Mouse (Mus musculus): ENCODE measurements around the gene Slk. TPM values are rescaled to one million over a fixed set of nuclear protein-coding genes. Genes with fewer than 3 reads are reported as not detected.

The Slk gene
- polyA plus RNA-seq, 1 experiment from 2014 or later: 10.6 TPM

DNA sequence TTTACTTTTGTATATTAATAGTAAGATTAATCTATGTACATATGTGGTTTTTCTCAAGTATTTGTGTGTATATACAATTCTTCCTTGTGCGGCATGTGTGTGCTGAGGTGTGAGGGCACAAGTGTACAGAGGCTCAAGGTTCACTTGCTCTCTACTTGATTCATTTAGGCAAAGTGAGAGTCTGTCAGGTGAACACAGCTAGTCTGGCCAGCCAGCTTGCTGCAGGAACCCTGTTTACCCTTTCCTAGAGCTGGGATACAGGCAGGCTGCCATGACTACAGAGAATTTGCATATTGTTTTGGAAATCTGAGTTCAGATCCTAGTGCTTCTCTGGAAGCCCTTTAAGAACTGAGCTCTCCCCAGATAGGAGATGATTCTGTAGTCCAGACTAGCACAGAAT is 7.5 kb downstream of the Slk start:
- 97% methylated on average over 1 of the region's 1 CpGs for WGBS
- H3K4me2 ChIP-seq (replicated peaks): no peak overlapping the region
- no peak overlapping the region for H3K9ac ChIP-seq
- ATAC-seq (ENCODE audit: low FRiP score) (no peak), DNase-seq (ENCODE audit: low spot score) (no peak)
- H3K27ac ChIP-seq: no peak overlapping the region
- no peaks in the 10 kb centered on the region for H3K9me3 ChIP-seq (ENCODE audit: control insufficient read depth, low read length)
- H3K4me1 ChIP-seq (replicated peaks; ENCODE audit: control insufficient read depth, insufficient read depth, low read length): peaks cover 10% of the 10 kb centered on the region
- H3K36me3 ChIP-seq (replicated peaks; ENCODE audit: control insufficient read depth, insufficient read depth): no peaks in the 10 kb centered on the region
- no peaks in the 10 kb centered on the region for H3K27me3 ChIP-seq (ENCODE audit: control insufficient read depth, insufficient read depth, low read length)
- no peak overlapping the region for H3K4me3 ChIP-seq (replicated peaks; ENCODE audit: low read length)

DNA sequence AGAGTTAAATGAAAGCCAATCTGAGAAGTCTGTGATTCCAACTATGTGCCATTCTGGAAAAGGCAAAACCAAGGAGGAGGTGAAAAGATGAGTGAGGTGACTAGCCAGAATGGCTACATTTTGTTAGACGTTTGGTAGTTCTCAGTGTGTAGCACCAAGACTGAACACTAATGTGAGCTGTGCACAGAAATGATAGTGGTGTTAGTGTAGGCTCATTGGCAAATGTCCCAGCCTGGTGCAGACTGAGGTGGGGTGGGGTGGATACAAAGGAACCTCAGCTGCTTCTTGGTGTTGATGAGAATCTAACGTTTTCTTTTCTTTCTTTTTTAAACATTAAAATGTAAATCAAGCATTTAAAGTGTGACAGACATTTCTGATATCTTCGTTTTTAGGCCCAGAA is 29.0 kb downstream of the Slk start:
- H3K9me3 ChIP-seq (ENCODE audit: control insufficient read depth, low read length): no peaks in the 10 kb centered on the region
- H3K27ac ChIP-seq: no peak overlapping the region
- no peak overlapping the region for H3K4me2 ChIP-seq (replicated peaks)
- DNase-seq (ENCODE audit: low spot score) (no peak), ATAC-seq (ENCODE audit: low FRiP score) (no peak)
- WGBS: 61% methylated on average over 3 of the region's 3 CpGs
- H3K9ac ChIP-seq: no peak overlapping the region
- H3K36me3 ChIP-seq (replicated peaks; ENCODE audit: control insufficient read depth, insufficient read depth): peaks cover 3% of the 10 kb centered on the region; the same call in 1 of the 2 replicates
- H3K27me3 ChIP-seq (ENCODE audit: control insufficient read depth, insufficient read depth, low read length): no peaks in the 10 kb centered on the region
- H3K4me1 ChIP-seq (replicated peaks; ENCODE audit: control insufficient read depth, insufficient read depth, low read length): no peaks in the 10 kb centered on the region
- H3K4me3 ChIP-seq (replicated peaks; ENCODE audit: low read length): no peak overlapping the region

DNA sequence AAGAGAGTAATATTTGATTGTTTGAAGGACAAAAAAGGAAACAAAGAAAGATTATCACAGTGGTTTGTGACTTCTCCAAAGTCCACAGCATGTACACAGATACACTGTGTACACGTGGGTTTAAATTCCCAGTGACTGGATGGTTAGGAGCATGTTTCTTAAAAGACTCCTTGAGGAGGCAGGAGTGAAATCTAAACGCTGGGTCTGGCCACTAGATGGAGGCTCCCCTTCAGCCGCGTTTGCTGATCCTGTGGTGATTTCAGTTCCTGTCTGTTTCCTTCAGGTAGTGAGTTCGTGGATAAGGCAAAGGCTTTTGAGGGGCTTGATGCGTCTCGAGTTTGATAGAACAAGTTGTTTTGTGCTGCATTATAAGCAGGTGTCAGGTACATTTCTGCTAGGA is 34.0 kb downstream of the Slk start:
- no peaks in the 10 kb centered on the region for H3K9me3 ChIP-seq (ENCODE audit: control insufficient read depth, low read length)
- no peak for ATAC-seq (ENCODE audit: low FRiP score)
- no peak for DNase-seq (ENCODE audit: low spot score)
- H3K9ac ChIP-seq: no peak overlapping the region
- no peak overlapping the region for H3K4me2 ChIP-seq (replicated peaks)
- H3K27me3 ChIP-seq (ENCODE audit: control insufficient read depth, insufficient read depth, low read length): no peaks in the 10 kb centered on the region
- no peak overlapping the region for H3K4me3 ChIP-seq (replicated peaks; ENCODE audit: low read length)
- H3K4me1 ChIP-seq (replicated peaks; ENCODE audit: control insufficient read depth, insufficient read depth, low read length): no peaks in the 10 kb centered on the region
- H3K27ac ChIP-seq: no peak overlapping the region
- H3K36me3 ChIP-seq (replicated peaks; ENCODE audit: control insufficient read depth, insufficient read depth): peaks cover 28% of the 10 kb centered on the region
- WGBS: 57% methylated on average over 7 of the region's 7 CpGs

DNA sequence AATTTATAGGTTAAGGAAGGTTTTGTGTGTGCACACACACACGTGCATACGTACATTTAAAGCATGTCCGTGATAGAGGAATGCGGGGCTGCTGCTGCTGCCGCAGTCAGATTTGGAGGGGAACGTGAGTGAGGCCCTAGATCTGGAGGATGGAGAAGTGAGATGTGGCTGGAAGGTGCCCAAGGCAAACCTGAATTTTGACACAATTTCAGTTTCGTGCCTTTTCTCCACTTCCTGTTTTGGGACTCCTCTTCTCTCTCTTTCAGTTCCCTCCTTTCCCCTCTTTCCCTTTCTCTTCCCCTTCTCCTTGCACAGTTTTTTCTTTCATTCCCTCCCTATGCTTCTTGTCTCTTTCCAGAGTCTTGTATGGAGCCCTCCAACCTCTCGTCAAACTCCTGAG is 42.0 kb downstream of the Slk start:
- peaks cover 8% of the 10 kb centered on the region; the same call in 1 of the 2 replicates for H3K4me1 ChIP-seq (replicated peaks; ENCODE audit: control insufficient read depth, insufficient read depth, low read length)

DNA sequence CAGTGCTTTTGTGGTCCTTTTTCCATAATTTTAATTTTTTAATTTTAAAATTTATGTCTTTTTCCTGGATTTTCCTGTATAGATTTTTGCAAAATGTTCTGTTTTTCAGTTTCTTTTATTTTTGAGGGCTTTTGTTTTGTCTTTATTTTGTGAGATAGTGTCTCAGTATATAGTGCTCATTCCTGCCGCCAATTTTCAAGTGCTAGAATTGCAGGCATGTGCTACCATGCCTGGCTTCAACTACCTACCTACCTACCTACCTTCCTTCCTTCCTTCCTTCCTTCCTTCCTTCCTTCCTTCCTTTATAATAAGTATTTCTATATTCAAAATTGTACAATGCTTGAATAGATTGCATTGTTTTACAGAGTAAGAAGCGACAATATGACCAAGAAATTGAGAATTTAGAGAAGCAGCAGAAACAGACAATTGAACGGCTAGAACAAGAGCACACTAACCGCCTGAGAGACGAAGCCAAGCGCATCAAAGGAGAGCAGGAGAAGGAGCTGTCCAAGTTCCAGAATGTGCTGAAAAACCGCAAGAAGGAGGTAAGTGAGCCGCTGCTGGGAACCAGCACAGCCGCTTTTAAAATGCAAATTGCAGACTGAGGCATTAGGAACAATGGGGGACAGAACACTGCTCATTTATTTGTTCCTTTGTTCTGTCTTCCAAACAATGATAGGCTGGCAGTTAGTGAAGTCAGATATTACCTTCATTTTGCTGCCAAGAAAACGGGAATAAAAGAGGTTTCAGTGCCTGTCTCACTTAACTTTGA is 45.6 kb downstream of the Slk start:
- peak overlapping the region; percentile 65 for H3K27ac ChIP-seq
- peak; percentile 32 for DNase-seq (ENCODE audit: low spot score)

More for the DNA sequence above, 42.0 kb downstream of the Slk start:
- H3K9me3 ChIP-seq (ENCODE audit: control insufficient read depth, low read length): no peaks in the 10 kb centered on the region
- H3K27me3 ChIP-seq (ENCODE audit: control insufficient read depth, insufficient read depth, low read length): no peaks in the 10 kb centered on the region
- no peak overlapping the region for H3K9ac ChIP-seq
- ATAC-seq (ENCODE audit: low FRiP score): no peak
- H3K27ac ChIP-seq: no peak overlapping the region
- WGBS: 84% methylated on average over 8 of the region's 8 CpGs
- H3K4me3 ChIP-seq (replicated peaks; ENCODE audit: low read length): no peak overlapping the region
- H3K36me3 ChIP-seq (replicated peaks; ENCODE audit: control insufficient read depth, insufficient read depth): peaks cover 63% of the 10 kb centered on the region
- no peak overlapping the region for H3K4me2 ChIP-seq (replicated peaks)
- no peak for DNase-seq (ENCODE audit: low spot score)

DNA sequence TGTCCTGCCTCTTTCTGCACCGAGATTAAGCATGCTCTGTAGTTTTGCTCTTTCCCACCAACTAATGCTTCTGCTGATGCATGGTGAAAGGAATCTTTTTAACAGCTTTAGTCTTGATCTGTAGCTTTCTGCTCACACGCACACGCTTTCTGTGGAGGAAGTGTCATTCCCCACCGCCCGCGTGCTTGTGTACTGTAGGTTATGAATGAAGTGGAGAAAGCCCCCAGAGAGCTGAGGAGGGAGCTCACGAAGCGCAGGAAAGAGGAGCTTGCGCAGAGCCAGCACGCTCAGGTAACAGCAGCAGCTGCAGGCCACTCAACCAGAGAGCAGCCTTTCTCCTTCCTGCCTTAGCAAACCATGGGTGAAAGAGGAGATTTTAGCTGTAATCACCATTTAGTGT is 48.0 kb downstream of the Slk start:
- H3K4me3 ChIP-seq (replicated peaks; ENCODE audit: low read length): no peak overlapping the region
- peaks cover 25% of the 10 kb centered on the region for H3K36me3 ChIP-seq (replicated peaks; ENCODE audit: control insufficient read depth, insufficient read depth)
- no peak for ATAC-seq (ENCODE audit: low FRiP score)
- H3K4me2 ChIP-seq (replicated peaks): peak overlapping the region; percentile 33
- WGBS: 65% methylated on average over 10 of the region's 10 CpGs
- DNase-seq (ENCODE audit: low spot score): peak; percentile 41
- H3K4me1 ChIP-seq (replicated peaks; ENCODE audit: control insufficient read depth, insufficient read depth, low read length): peaks cover 8% of the 10 kb centered on the region; the same call in 1 of the 2 replicates
- H3K9ac ChIP-seq: no peak overlapping the region
- no peaks in the 10 kb centered on the region for H3K27me3 ChIP-seq (ENCODE audit: control insufficient read depth, insufficient read depth, low read length)
- no peaks in the 10 kb centered on the region for H3K9me3 ChIP-seq (ENCODE audit: control insufficient read depth, low read length)
- H3K27ac ChIP-seq: no peak overlapping the region

More for the DNA sequence above, 45.6 kb downstream of the Slk start:
- WGBS: 21% methylated on average over 10 of the region's 10 CpGs
- Histone ChIP-seq H3K36me3 (replicated peaks; ENCODE audit: control insufficient read depth, insufficient read depth) (peaks cover 33% of the 10 kb centered on the region), H3K4me1 (replicated peaks; ENCODE audit: control insufficient read depth, insufficient read depth, low read length) (peaks cover 8% of the 10 kb centered on the region; the same call in 1 of the 2 replicates), H3K9me3 (ENCODE audit: control insufficient read depth, low read length) (no peaks in the 10 kb centered on the region), H3K27me3 (ENCODE audit: control insufficient read depth, insufficient read depth, low read length) (no peaks in the 10 kb centered on the region), H3K4me2 (replicated peaks) (peak overlapping the region; percentile 24; the same call in 1 of the 2 replicates), H3K4me3 (replicated peaks; ENCODE audit: low read length) (no peak overlapping the region), H3K9ac (peak overlapping the region; percentile 31; the same call in 1 of the 2 replicates)
- ATAC-seq (ENCODE audit: low FRiP score): no peak

DNA sequence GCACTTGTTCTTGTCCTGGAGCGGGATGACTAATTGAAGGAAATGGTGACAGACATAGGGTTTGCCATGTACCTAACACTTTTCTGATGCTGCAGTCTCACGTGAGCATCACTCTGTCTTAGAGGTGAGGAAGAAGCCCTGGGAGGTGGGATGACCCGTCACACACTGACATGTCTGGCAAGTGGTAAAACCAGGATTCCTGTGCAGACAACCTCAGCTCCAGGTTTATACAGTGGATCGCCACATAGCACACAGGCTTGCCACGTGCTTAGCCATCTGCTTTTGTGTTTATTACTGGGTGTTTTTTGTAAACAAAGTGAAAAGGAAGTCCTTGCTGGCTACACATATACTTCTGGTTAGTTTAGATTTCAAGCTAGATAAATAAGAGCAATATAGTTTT is 49.6 kb downstream of the Slk start:
- ATAC-seq (ENCODE audit: low FRiP score) (no peak), DNase-seq (ENCODE audit: low spot score) (no peak)
- no peaks in the 10 kb centered on the region for H3K27me3 ChIP-seq (ENCODE audit: control insufficient read depth, insufficient read depth, low read length)
- no peaks in the 10 kb centered on the region for H3K9me3 ChIP-seq (ENCODE audit: control insufficient read depth, low read length)
- H3K4me1 ChIP-seq (replicated peaks; ENCODE audit: control insufficient read depth, insufficient read depth, low read length): peaks cover 8% of the 10 kb centered on the region; the same call in 1 of the 2 replicates
- H3K36me3 ChIP-seq (replicated peaks; ENCODE audit: control insufficient read depth, insufficient read depth): peaks cover 12% of the 10 kb centered on the region; the same call in 1 of the 2 replicates
- no peak overlapping the region for H3K9ac ChIP-seq
- no peak overlapping the region for H3K27ac ChIP-seq
- H3K4me3 ChIP-seq (replicated peaks; ENCODE audit: low read length): no peak overlapping the region
- WGBS: 81% methylated on average over 5 of the region's 5 CpGs
- H3K4me2 ChIP-seq (replicated peaks): no peak overlapping the region

DNA sequence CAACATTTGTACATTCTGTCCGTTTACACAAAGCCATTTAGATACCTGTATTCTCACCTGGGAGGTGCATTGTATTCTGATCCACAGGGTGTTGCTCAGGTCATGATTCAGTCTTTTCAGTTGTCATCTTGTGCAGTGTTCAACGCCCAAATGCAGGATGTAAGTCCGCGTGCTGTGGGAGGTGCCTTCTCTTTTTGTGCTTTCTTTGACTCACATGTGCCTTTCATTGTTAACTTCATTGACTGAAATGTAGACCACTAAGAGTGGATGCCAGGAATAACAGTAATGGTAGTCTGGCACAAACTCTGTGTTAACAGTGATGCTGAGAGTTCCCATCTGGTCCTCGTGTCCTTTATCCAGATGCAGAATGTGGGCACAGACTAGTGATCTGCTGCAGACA is 50.9 kb downstream of the Slk start:
- no peak for ATAC-seq (ENCODE audit: low FRiP score)
- peaks cover 2% of the 10 kb centered on the region; the same call in 1 of the 2 replicates for H3K4me1 ChIP-seq (replicated peaks; ENCODE audit: control insufficient read depth, insufficient read depth, low read length)

DNA sequence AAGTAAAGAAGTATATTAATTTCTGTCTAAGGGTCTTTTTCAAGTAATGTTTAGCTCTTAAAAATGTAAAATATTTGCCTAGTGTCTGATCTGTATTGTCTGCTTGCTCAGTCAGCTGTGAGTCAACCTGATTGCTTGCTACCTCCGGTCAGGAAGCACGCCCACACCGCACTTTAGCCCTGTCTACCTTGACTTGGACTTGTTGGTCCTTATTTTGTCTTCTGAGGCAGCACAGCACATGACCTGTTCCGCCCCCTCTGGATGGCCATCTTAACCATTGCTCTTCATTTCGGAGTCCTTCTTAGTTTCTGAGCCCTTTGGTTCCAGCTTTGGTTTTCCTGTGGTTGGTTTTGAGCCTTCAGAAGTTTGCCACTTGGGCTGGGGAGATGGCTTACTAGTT is 52.3 kb downstream of the Slk start:
- H3K27me3 ChIP-seq (ENCODE audit: control insufficient read depth, insufficient read depth, low read length): no peaks in the 10 kb centered on the region
- no peak overlapping the region for H3K4me3 ChIP-seq (replicated peaks; ENCODE audit: low read length)
- 97% methylated on average over 5 of the region's 5 CpGs for WGBS
- no peak overlapping the region for H3K9ac ChIP-seq
- H3K4me2 ChIP-seq (replicated peaks): no peak overlapping the region
- ATAC-seq (ENCODE audit: low FRiP score) (no peak), DNase-seq (ENCODE audit: low spot score) (no peak)
- H3K27ac ChIP-seq: no peak overlapping the region
- no peaks in the 10 kb centered on the region for H3K4me1 ChIP-seq (replicated peaks; ENCODE audit: control insufficient read depth, insufficient read depth, low read length)
- no peaks in the 10 kb centered on the region for H3K9me3 ChIP-seq (ENCODE audit: control insufficient read depth, low read length)
- H3K36me3 ChIP-seq (replicated peaks; ENCODE audit: control insufficient read depth, insufficient read depth): peaks cover 10% of the 10 kb centered on the region

More for the DNA sequence above, 50.9 kb downstream of the Slk start:
- 82% methylated on average over 5 of the region's 5 CpGs for WGBS
- Histone ChIP-seq H3K36me3 (replicated peaks; ENCODE audit: control insufficient read depth, insufficient read depth) (peaks cover 8% of the 10 kb centered on the region; the same call in 1 of the 2 replicates), H3K27me3 (ENCODE audit: control insufficient read depth, insufficient read depth, low read length) (no peaks in the 10 kb centered on the region), H3K9ac (no peak overlapping the region), H3K4me2 (replicated peaks) (no peak overlapping the region), H3K4me3 (replicated peaks; ENCODE audit: low read length) (no peak overlapping the region), H3K27ac (no peak overlapping the region), H3K9me3 (ENCODE audit: control insufficient read depth, low read length) (no peaks in the 10 kb centered on the region)
- DNase-seq (ENCODE audit: low spot score): no peak

Data from hindbrain, embryonic 14.5 days (tissue).